Mouse (Mus musculus) liver, embryonic 14.5 days (tissue): ENCODE results near the gene Dnmt3a. TPM values are rescaled to one million over a fixed set of nuclear protein-coding genes. Genes with fewer than 3 reads are reported as not detected.

Source experiments
- ATAC-seq: fragments of 200-750 bp; cut with Nextera tagmentation; 2 replicates; pipeline ENCODE4 v1.8.0; 2017; ENCODE audit warnings: moderate number of reproducible peaks, mild to moderate bottlenecking, moderate library complexity; ENCODE audit not compliant: insufficient read depth
- DNase-seq, 3 experiments: peaks; one replicate each; pipeline ENCODE4 v3.0.0-alpha.2; 2012 to 2013; ENCODE audit warnings: low read depth in 3 of 3, low spot score in 3 of 3
- H3K27ac ChIP-seq: fragments of 300-500 bp; sonication (generic); 2 replicates; pipeline ENCODE4 v1.5.1; 2014; ENCODE audit warnings: moderate library complexity, mild to moderate bottlenecking, control low read depth, inconsistent platforms
- H3K27me3 ChIP-seq: fragments of 300-500 bp; sonication (generic); 2 replicates; pipeline ENCODE4 v1.6.1; 2014; ENCODE audit warnings: mild to moderate bottlenecking, low read length, moderate library complexity; ENCODE audit not compliant: control insufficient read depth, insufficient read depth
- H3K36me3 ChIP-seq: fragments of 300-500 bp; sonication (generic); replicated peaks from 2 replicates; pipeline ENCODE4 v1.6.1; 2014; ENCODE audit warnings: low read depth; ENCODE audit not compliant: control insufficient read depth, insufficient read depth
- H3K4me1 ChIP-seq, 2 experiments: fragments of 200-500 bp in 1 of 2; fragments of 300-500 bp in 1 of 2; sonication (generic) in 1 of 2; replicated peaks; 2 replicates each; pipeline ENCODE4 v1.6.1; 2012 to 2014; ENCODE audit warnings: antibody characterized with exemption in 1 of 2, inconsistent platforms in 1 of 2, low read length in 1 of 2; ENCODE audit not compliant: control insufficient read depth in 2 of 2, insufficient read depth in 2 of 2
- H3K4me2 ChIP-seq: fragments of 300-500 bp; sonication (generic); 2 replicates; pipeline ENCODE4 v1.6.1; 2014; ENCODE audit warnings: low read depth, mild to moderate bottlenecking, control low read depth, moderate library complexity
- H3K4me3 ChIP-seq, 2 experiments: fragments of 200-500 bp in 1 of 2; fragments of 300-500 bp in 1 of 2; sonication (generic) in 1 of 2; 2 replicates each; pipeline ENCODE4 v1.5.1; 2012 to 2014; ENCODE audit warnings: low read depth in 2 of 2, low read length in 2 of 2, mild to moderate bottlenecking in 2 of 2, control low read depth in 1 of 2, inconsistent platforms in 1 of 2, moderate library complexity in 1 of 2; ENCODE audit not compliant: insufficient read depth in 1 of 2
- H3K9ac ChIP-seq: fragments of 300-500 bp; sonication (generic); replicated peaks from 2 replicates; pipeline ENCODE4 v1.6.1; 2014; ENCODE audit warnings: mild to moderate bottlenecking, control low read depth, moderate library complexity
- H3K9me3 ChIP-seq: fragments of 300-500 bp; sonication (generic); 2 replicates; pipeline ENCODE4 v1.6.1; 2016; ENCODE audit warnings: low read length, mixed read lengths; ENCODE audit not compliant: control insufficient read depth
- CTCF ChIP-seq: IDR thresholded peaks from 2 replicates; pipeline ENCODE4 v1.5.1; 2016; ENCODE audit warnings: antibody characterized with exemption, low read depth, control low read depth
- EP300 ChIP-seq: IDR thresholded peaks from 2 replicates; pipeline ENCODE4 v1.6.1; 2016; ENCODE audit warnings: antibody characterized with exemption, low read depth
- WGBS: fragments of 180-500 bp; shearing (Covaris S2); extraction: QIAGEN DNeasy Blood & Tissue Kit; methylation state at CpG from one replicate; pipeline ENCODE4 v1.1.7; 2014; ENCODE audit not compliant: insufficient replicate concordance; 5-methylcytosine and 5-hydroxymethylcytosine counted together
- polyA plus RNA-seq, 2 experiments: library from polyadenylated mRNA; depleted of rRNA in 1 of 2; stranded (reverse) in 1 of 2; unstranded in 1 of 2; fragments of >200 nt; fragmentation: Nextera tagmentation in 1 of 2; extraction: Ambion mirVana in 1 of 2; gene quantifications; 2 replicates each; pipeline versions ENCODE4 v1.2.1 to v1.2.3; 2012 to 2014

Dnmt3a gene
- polyA plus RNA-seq, 2 experiments = 5.3 to 12.8 TPM

GRCm38 (mm10) chr12:3852521-3852920 lies 46.7 kb downstream of the Dnmt3a start:
- H3K27me3 ChIP-seq = no peaks in the 10 kb centered on the region
- H3K4me3 ChIP-seq = no peak overlapping the region
- 46% methylated on average over 5 of the region's 5 CpGs for WGBS
- TF ChIP-seq EP300 (no peak), CTCF (peak; percentile 44)
- ATAC-seq = no peak
- H3K27ac ChIP-seq = no peak overlapping the region
- no peak overlapping the region for H3K4me2 ChIP-seq
- H3K36me3 ChIP-seq = no peaks in the 10 kb centered on the region
- DNase-seq = no peak
- H3K9ac ChIP-seq = no peak overlapping the region
- peaks cover 3 to 19% of the 10 kb centered on the region in 2 experiments; a peak in 3 of 4 replicates for H3K4me1 ChIP-seq
- H3K9me3 ChIP-seq = no peaks in the 10 kb centered on the region

GRCm38 (mm10) chr12:3854419-3854818 lies 48.6 kb downstream of the Dnmt3a start:
- Histone ChIP-seq H3K4me3 (no peak overlapping the region), H3K9ac (no peak overlapping the region), H3K27ac (no peak overlapping the region), H3K4me1 (peaks cover 3 to 20% of the 10 kb centered on the region in 2 experiments; a peak in 3 of 4 replicates), H3K9me3 (no peaks in the 10 kb centered on the region), H3K4me2 (no peak overlapping the region), H3K27me3 (no peaks in the 10 kb centered on the region), H3K36me3 (no peaks in the 10 kb centered on the region)
- WGBS = 56% methylated on average over 4 of the region's 4 CpGs
- no peak for DNase-seq
- no peak for TF ChIP-seq CTCF
- TF ChIP-seq EP300 = no peak
- ATAC-seq = no peak

DNA sequence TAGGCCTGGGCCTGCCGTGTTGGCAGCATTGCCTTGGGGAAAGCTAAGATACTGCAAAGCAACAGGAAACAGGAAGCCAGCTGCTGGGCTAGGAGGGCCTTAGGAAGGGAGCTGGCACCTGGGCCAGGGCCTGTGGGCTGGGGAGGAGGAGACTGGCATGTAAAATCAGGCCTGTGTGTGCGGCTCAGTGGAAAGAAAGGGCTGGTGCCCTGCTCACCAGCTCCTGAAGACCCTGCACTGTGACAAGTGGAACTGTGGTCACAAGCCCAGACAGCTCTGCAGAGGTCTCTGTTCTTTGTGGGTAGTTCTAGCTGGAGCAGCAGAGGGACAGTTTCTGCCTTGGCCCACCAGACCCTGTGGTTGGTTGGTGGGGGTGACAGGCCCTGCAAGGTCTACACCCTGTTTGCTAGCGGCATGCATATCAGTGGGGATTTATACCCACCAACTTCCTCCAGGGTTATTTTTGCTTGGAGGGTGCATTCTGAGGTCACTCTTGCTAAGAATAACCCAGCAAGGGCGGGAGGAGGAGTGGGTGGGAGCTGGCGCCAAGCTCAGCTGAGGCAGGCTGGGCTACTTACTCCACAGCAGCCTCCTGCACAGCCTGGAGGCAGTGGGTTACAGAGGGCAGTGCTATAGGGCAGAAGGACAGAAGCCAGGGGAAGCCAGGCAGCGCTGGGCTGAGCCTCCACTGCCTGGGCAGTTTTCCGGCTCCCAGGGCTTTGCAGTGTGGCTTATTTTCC lies 50.1 kb downstream of the Dnmt3a start:
- Histone ChIP-seq H3K36me3 (no peaks in the 10 kb centered on the region), H3K9me3 (no peaks in the 10 kb centered on the region), H3K27me3 (no peaks in the 10 kb centered on the region), H3K4me1 (peaks cover 3 to 21% of the 10 kb centered on the region in 2 experiments; a peak in 3 of 4 replicates), H3K27ac (peak overlapping the region; percentile 10; the same call in 1 of the 2 replicates), H3K4me2 (peak overlapping the region; percentile 13; the same call in 1 of the 2 replicates), H3K9ac (no peak overlapping the region), H3K4me3 (no peak overlapping the region)
- DNase-seq (no peak), ATAC-seq (peak; percentile 66)
- TF ChIP-seq EP300 = no peak
- no peak for TF ChIP-seq CTCF
- WGBS = 23% methylated on average over 7 of the region's 7 CpGs

DNA sequence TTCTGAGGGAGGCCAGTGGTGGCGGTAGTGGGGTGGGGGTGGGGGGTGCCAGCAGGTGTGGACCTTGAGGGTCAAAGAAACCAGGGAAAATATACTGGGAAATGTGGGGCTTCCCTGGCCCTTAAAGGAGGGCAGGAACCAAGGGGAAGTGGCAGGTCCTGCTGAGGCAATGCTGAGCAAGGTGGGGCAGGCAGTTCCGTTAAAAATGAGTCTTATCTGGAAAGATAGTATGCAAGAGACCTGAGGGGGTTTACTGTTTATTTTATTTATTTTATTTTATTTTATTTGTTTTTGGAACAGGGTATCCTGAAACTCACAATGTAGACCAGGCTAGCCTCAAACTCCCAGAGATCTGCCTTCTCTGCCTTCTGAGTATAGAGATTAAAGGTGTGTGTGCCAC lies 50.9 kb downstream of the Dnmt3a start:
- WGBS = 32% methylated on average over 2 of the region's 2 CpGs
- no peak for DNase-seq
- ATAC-seq = no peak
- Histone ChIP-seq H3K4me1 (peaks cover 3 to 21% of the 10 kb centered on the region in 2 experiments; a peak in 3 of 4 replicates), H3K4me3 (no peak overlapping the region), H3K4me2 (0 out of 2 replicates have a peak overlapping the region, but pooled peaks have one; percentile 13), H3K9me3 (no peaks in the 10 kb centered on the region), H3K9ac (no peak overlapping the region), H3K27me3 (no peaks in the 10 kb centered on the region), H3K27ac (no peak overlapping the region), H3K36me3 (no peaks in the 10 kb centered on the region)
- TF ChIP-seq CTCF = no peak
- no peak for TF ChIP-seq EP300

GRCm38 (mm10) chr12:3857231-3857630 lies 51.4 kb downstream of the Dnmt3a start:
- Histone ChIP-seq H3K9me3 (no peaks in the 10 kb centered on the region), H3K4me2 (no peak overlapping the region), H3K27ac (no peak overlapping the region), H3K27me3 (no peaks in the 10 kb centered on the region), H3K4me3 (no peak overlapping the region), H3K4me1 (peaks cover 3 to 21% of the 10 kb centered on the region in 2 experiments; a peak in 3 of 4 replicates), H3K9ac (no peak overlapping the region), H3K36me3 (no peaks in the 10 kb centered on the region)
- DNase-seq (no peak), ATAC-seq (no peak)
- TF ChIP-seq CTCF = no peak
- 60% methylated on average over 3 of the region's 3 CpGs for WGBS
